Mouse (Mus musculus): ENCODE data around the gene Slc38a1.

DNA sequence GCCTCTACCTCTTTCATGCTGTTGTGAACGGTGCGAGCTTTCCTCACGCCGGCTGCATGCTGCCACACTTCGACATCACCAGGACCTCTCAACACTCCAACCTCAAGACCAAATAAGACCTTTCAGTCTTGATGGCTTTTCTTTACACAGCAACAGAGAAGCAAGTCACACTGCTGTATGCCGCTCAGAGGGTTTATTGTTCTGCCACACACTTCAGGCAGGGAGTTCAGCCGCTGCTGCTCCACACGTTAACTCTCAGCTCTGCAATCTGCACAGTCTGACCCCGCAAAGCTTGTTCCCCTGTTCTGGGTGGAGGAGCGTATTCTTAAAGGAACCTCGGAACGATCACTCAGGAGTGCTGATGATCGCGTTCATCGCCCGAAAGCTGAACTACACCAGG is 40.7 kb downstream of the Slc38a1 start:
- TF ChIP-seq CTCF (IDR thresholded peaks at IDR 0.05; ENCODE audit: control insufficient read depth, insufficient read depth, low read length) (no peak), POLR2A (IDR thresholded peaks at IDR 0.05; ENCODE audit: borderline replicate concordance, control insufficient read depth, low read depth, low read length) (no peak)
